ENCODE assay signal across 27 mouse cellular contexts in the genomic region with DNA sequence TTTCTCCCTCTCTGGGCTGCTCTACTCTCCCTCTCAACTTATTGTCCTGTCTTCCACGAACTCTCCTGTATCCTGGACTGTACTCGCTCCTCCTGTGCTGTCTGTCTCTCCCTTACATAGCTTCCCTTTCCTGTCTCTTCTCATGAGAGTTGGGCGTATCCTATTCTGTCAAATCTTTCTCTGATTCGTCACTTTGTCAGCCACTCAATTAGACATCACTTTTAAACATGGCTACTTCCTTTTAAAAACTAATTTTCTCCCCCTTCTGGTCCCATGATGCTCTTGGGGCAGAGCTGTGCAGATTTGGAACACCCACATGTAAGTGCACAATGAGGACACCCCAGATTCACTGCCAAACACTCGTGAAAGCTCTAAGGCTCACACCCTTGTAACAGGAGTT.
"Had no signal": no experiment of that assay in that cellular context is flagged by ENCODE, and none has a peak within 500 bp of the region (broad histone marks: within the 10 kb centered on the region; RNA-seq: fewer than 3 reads in every experiment).

No protein-coding gene starts in this region.

- H3K4me2 ChIP-seq: heart, embryonic 12.5 days; hindbrain, embryonic 12.5 days; hindbrain, embryonic 15.5 days; kidney, embryonic 15.5 days; limb, embryonic 13.5 days; limb, embryonic 15.5 days; liver, embryonic 13.5 days; liver, embryonic 15.5 days had no signal

- H3K9me3 ChIP-seq: heart, embryonic 10.5 days; hindbrain, embryonic 12.5 days; hindbrain, embryonic 15.5 days; kidney, embryonic 15.5 days; limb, embryonic 15.5 days; liver, embryonic 13.5 days; liver, embryonic 15.5 days had no signal

- H3K27me3 ChIP-seq: liver, embryonic 13.5 days; liver, embryonic 15.5 days had no signal

- H3K4me3 ChIP-seq: gastrocnemius, adult 2 months; heart, embryonic 10.5 days; heart, embryonic 12.5 days; hindbrain, embryonic 10.5 days; hindbrain, embryonic 12.5 days; hindbrain, embryonic 15.5 days; kidney, embryonic 15.5 days; limb, embryonic 13.5 days; limb, embryonic 15.5 days; liver, embryonic 13.5 days; liver, embryonic 15.5 days had no signal

- DNase-seq: gastrocnemius, adult 2 months; gastrocnemius, postnatal 10 days; gastrocnemius, postnatal 25 days; heart, adult 18-20 months; heart, postnatal 10 days; heart, postnatal 4 days; kidney, adult 11 months; kidney, adult 2 months; kidney, adult 9 months; kidney, postnatal 14 days; kidney, postnatal 36 days; layer of hippocampus, adult 9-11 months; layer of hippocampus, postnatal 36 days; left cerebral cortex, postnatal 4 days; liver, embryonic 13.5 days had no signal

- ATAC-seq: hindbrain, postnatal 0 days; intestine, embryonic 16.5 days had no signal

- H3K4me1 ChIP-seq: heart, embryonic 12.5 days; hindbrain, embryonic 12.5 days; hindbrain, embryonic 15.5 days; kidney, embryonic 15.5 days; limb, embryonic 13.5 days; liver, embryonic 15.5 days had no signal

- H3K27ac ChIP-seq: gastrocnemius, adult 2 months; heart, embryonic 10.5 days; hindbrain, embryonic 10.5 days; hindbrain, embryonic 12.5 days; hindbrain, embryonic 15.5 days; hindbrain, postnatal 0 days; kidney, embryonic 15.5 days; kidney, postnatal 0 days; limb, embryonic 13.5 days; limb, embryonic 15.5 days; liver, embryonic 13.5 days; liver, embryonic 15.5 days had no signal

- H3K9ac ChIP-seq: heart, embryonic 12.5 days; hindbrain, embryonic 12.5 days; hindbrain, embryonic 15.5 days; kidney, embryonic 15.5 days; limb, embryonic 13.5 days; limb, embryonic 15.5 days; liver, embryonic 13.5 days; liver, embryonic 15.5 days had no signal

- H3K36me3 ChIP-seq: heart, embryonic 10.5 days; heart, embryonic 12.5 days; hindbrain, embryonic 10.5 days; hindbrain, embryonic 12.5 days; hindbrain, embryonic 15.5 days; kidney, embryonic 15.5 days; limb, embryonic 13.5 days; limb, embryonic 15.5 days; liver, embryonic 13.5 days; liver, embryonic 15.5 days had no signal
